Mouse (Mus musculus): ENCODE data around the gene Igfn1.
A peak's percentile ranks its signal among the peaks of the same experiment; 100 is the strongest.

Igfn1 gene

DNA sequence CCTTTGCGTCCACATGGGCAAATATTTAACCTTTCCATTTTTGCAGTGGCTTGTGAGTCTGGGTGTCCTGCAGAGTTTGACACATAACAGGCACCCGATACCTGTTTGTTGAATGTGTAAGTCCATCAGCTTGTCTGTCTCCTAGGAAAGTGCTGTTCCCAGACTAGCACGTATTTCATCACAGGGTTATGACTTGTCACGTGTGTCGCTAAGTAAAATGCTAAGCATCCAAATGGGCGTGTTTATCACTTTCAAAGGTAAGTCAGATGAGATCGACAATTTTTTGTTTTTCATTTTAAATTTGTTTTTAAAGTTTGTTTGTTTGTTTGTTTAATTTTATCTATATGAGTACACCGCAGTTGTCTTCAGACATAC is 2.0 kb upstream of the Igfn1 start:
- no peak for DNase-seq (ENCODE audit: extremely low read depth, insufficient read length, low spot score)

DNA sequence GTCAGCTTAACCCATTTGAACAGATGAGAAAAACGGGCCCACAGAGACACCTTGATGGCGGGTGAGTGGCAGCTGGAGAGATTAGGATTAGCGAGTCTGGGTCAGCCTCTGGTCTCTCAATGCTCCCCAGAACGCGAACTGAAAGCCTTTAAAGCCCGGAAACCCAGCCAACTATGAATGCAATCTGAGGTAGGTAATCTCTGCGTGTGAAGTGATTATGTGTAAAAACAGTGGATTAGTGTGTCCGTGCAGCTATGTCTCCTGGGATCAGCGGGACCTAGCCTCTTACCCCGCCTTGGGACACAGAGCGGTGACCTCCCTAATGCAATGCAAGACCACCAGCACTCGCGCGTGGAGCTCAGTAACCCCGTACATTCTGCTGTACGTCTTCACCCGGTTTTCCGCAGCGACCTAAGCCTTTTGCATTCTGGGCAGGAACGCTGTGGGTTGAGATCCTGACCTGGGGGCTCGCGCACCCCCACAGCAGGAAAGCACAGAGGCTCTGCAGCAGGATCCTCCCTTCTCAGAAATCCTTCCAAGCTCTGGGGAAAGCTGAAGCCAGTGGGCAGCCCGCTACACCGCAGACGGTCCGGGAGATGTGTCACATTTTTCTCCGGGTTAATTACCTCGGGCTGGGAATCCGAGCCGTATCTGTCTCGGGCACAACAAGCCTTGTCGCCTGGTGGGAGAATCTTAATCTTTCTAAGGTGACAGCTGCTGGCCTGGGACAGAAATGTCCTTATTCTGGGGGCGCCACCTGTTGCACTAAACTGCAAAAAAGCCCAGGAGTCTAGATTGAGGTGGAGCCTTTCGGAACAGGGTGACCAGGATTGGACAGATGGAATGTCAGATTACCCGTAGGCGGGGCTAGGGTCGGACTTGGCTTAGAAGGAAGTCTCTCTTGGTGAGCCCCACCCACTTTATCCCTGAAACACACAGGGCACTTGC is 1.3 kb upstream of the Igfn1 start, which contains the start of gene Tmem9:
Gene Tmem9 (plus strand): TSS at position 940 of the 948 bp plus-strand sequence.
- DNase-seq (ENCODE audit: extremely low read depth, insufficient read length, low spot score) = peak; percentile 21

DNA sequence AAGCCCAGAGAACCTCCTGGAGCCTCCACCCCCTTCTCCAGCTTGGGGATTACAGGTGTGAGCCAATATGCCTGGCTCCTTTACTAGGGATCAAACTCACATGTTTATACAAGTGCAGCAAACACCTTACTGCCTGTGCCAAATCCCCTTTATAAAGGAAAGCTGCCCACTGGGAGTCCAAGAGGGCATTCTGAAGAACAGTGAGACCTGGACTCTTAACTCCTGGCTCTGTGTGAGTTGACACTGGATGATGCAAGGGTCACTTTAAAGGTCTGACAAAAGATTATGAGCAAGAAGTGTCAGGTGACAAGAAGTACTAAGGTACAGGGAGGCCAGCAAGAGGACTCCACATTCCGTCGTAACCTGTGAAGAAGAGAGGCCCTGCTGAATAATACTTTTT is 4.7 kb downstream of the Igfn1 start:
- no peak for DNase-seq (ENCODE audit: extremely low read depth, insufficient read length, low spot score)

DNA sequence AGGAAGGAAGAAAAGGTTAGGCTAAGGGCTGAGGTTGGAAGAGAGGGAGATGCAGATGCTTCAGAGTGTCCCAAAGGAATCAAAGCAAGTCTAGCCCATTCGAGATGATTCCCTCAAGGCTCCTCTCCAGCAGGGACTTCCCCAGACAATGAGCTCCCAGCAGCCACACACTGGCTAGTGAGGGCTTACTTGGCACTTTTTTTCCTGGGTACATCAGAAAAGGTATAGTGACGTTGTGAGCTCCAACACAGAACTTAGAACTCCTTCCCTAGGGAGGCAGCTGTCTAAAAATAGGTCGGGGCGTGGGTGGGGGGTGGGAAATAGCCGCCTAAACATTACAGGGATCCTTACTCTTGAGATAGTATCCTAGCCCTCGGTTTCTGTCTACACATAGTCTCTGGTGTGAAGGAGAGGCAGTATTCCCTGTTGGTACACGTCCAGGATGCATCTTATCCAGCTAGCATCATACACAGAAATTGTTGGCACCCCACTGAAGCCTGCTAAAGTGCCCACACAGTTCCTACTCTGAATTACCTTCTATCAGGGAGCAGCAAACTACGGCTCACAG is 6.3 kb downstream of the Igfn1 start:
- DNase-seq (ENCODE audit: extremely low read depth, insufficient read length, low spot score) = no peak

DNA sequence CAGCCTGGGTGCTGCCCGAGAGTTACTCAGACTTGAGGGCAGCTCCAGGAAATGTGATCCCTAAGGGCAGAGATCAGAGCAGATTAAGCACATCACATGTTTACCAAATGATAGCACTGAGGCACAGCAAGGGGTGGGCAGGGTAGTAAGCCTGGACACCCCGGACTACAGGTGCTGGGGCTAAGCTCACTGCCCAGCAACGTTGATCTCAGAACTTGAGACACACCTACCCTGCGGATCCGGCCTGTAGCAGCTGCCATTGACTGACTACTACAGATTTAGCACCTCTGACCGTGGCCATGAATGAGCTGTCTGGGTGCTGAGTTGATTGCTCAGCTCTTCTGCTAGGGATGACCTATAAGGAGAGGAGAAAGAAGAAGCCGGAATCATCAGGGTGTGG is 8.6 kb downstream of the Igfn1 start:
- no peak for DNase-seq (ENCODE audit: extremely low read depth, insufficient read length, low spot score)

DNA sequence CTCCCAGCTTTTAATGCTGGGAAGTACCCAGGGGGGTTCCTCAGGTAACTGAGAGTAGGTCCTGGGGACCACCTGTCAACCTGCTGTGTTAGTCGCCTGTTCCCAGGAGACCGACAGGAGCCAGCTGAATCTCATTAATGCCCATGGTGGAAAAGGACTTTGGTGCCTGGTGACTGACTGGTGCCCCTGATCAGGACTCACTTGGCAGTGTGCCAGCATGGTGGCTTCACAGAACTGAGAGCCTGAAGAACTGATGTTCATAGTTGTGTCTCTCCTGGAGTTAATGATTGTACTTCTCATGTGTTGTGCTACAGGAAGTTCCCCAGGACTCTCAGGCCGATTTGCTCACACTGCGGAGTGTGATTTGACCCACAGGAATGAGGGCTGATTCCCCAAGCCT is 12.7 kb downstream of the Igfn1 start:
- DNase-seq (ENCODE audit: extremely low read depth, insufficient read length, low spot score) = no peak

DNA sequence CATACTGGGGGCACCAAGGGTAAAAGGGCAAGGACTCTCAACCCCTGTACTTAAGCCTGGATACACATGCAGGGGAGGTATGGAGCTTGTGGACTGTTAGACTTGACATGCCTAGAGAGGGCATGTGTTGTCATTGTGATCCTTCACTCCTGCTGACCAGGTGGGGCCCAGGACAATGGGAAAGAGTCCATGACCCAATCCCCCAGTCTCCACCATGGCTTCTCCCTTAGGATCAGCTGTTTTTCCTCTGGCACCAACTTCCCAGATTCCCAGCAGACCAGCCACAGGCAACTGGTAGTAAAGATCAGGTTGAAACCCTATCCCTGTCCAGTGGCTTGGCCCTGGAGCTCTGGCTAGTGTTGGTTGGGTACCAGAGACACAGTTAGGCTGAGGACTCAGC is 16.3 kb downstream of the Igfn1 start:
- DNase-seq (ENCODE audit: extremely low read depth, insufficient read length, low spot score) = no peak

DNA sequence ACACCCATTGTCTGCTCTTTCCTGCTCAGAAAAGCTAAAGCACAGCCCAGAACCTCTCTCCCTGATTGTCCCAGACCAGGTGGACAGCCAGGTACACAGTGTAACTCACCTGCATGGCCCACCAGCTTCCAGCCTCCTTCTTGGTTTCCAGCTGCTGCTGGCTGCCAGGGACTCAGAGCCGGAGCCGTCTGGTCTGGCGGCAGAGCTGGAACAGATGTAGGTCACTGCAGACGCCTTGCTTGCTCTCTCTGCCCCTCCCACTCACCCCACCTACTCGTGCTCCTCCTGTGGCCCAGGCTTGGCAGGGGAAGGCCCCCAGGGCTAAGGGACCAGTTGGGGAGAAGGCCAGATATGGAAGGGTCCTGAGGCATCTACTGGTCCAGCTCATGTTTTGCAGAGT is 22.0 kb downstream of the Igfn1 start:
- DNase-seq (ENCODE audit: extremely low read depth, insufficient read length, low spot score) = no peak

DNA sequence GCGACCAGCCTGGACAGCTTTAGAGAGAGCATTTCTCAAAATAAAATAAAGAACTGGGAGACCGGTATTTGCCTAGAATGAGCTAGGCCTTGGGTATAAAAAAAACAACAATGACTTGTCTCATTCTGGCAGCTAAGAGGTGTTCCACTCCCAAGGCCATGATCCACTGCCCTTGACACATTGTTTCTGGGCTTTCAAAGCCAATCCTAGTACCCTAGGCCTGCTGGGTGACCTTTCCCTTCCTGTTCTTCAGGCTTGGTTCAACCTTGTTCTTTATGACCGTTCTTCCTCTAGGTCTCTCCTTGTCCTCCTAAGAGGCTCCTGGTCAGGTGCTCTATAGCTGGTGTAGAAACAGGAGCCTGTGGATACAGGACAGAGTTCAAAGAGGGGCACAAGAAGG is 33.6 kb downstream of the Igfn1 start:
- no peak for DNase-seq (ENCODE audit: extremely low read depth, insufficient read length, low spot score)

DNA sequence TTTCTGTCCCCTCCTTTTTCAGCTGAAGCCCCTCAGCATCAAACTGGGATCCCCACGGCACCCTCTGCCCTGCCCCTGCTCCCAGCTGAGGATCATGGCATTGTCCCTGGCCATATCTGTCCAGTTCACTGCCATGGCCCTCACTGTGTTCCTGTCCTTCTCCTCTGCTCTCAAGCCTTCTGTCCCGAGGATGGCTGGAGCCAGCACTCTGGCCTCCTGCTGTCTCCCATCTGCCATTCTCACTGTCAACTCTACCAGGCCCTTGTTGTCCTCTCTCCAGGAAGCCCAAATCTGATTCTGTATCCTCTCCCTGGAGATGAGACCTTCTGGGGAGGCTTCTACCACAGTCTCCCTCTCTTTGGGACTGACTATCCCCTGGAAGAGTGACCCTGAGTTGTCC is 35.7 kb downstream of the Igfn1 start:
- no peak for DNase-seq (ENCODE audit: extremely low read depth, insufficient read length, low spot score)

DNA sequence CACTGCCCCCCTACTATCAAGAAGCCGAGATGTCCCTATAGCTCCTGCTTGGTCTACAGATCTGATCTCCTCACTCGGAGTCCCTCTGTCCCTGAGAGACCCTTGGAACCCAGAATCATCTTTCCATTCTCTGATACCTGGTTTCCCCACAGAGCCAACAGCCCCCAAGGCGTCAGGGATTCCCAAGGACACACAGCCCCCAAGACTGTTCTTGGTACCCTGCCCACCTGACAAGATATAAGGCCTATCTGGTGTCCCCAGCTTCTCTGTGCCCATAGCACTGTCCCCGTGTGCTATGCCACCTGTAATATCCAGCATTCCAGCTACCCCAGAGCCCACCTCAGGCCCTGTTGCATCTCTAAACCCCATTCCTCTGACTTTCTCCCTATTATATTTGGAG is 38.4 kb downstream of the Igfn1 start:
- no peak for DNase-seq (ENCODE audit: extremely low read depth, insufficient read length, low spot score)

DNA sequence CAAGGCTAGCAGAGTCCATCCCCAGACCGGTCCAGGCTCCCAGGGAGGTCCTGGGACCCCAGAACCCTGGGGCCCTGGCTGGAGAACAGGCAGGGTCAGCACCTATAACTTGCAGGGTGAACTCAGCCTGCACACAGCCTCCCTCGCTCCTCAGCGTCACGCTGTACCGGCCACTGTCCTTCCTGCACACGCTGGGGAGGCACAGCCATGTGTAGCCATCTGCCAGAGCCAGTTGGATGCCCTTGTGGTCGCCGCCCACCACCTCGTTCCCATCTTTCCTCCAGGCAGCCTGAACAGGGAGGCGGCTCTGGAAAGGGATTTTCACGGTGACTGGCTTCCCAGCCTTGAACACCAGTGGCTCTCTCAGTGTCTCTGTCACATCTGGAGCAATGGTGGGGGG is 41.6 kb downstream of the Igfn1 start:
- DNase-seq (ENCODE audit: extremely low read depth, insufficient read length, low spot score) = no peak

DNA sequence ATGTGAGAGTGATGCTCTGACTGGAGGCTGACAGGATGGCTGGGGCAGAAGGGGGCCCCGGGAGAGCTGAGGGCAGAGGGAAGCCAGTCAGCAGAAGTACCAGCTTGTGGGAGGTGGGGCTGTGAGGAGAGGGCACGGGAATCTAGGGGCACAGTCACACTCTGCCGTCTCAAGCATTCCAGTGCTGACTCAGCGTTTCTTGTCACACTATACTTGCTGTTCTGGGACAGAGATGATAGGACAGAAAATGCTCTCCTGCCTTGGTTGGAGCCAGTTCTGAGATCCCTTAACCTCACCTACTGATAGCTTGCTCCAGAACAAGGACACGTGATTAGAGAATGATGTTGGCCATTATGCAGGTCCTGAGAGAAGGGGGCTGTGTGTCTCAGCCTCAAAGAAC is 43.0 kb downstream of the Igfn1 start:
- DNase-seq (ENCODE audit: extremely low read depth, insufficient read length, low spot score) = no peak

DNA sequence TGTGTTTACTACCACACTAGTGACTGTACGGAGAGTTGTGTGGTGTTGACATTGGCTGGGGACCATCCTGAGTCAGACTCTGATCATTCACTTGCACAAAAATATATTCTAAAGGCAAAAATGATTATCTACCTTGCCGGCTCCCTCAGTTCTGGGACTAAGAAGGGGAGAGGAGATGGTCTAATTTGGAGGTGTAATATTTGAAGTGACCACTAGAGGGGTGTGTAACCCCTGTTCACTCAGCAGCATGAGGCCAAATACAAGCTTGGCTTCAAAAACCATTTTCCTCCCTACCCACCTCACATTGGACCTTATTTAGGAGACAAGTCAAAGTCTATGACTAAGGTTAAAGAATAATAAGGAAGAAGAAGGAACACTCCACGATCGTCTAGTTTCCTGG is 47.7 kb downstream of the Igfn1 start:
- no peak for DNase-seq (ENCODE audit: extremely low read depth, insufficient read length, low spot score)

DNA sequence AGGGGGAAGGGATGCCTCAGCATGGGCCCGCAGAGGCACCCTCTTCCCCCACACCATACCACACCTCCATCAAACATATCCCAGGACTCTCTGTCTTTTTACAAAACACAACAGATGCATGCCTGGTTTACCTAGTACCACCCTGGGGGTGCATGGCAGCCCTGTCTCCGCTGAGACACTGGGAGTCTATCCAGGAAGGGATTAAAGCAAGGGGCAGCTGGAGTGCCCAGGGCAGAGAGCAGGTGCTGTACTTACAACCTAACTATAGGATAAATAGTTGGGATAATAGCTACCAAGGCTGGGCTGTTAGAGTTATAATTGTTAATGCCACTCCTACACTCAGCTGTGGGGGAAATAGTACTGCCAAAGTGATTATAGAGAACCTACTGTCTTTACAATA is 57.3 kb downstream of the Igfn1 start:
- no peak for DNase-seq (ENCODE audit: extremely low read depth, insufficient read length, low spot score)

DNA sequence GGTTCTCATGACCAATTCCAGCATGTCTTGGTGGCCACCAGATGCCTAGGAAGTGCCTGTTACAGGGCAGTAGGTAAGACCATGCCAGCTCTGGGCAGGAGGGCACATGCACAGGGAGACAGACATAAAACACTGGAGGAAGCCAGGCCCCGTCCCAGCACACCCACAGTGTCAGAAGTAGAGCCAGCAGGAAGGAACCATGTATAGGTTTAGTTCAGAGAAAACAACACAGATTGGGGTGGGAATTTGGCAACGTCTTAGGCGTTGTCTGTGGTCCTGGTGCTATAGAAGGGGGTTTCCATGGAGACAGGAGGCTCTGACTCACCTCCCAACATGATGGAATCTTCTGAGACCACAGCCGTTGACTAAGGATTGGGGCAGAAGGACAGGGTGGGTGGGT is 59.9 kb downstream of the Igfn1 start:
- peak; percentile 64 for DNase-seq (ENCODE audit: extremely low read depth, insufficient read length, low spot score)

DNA sequence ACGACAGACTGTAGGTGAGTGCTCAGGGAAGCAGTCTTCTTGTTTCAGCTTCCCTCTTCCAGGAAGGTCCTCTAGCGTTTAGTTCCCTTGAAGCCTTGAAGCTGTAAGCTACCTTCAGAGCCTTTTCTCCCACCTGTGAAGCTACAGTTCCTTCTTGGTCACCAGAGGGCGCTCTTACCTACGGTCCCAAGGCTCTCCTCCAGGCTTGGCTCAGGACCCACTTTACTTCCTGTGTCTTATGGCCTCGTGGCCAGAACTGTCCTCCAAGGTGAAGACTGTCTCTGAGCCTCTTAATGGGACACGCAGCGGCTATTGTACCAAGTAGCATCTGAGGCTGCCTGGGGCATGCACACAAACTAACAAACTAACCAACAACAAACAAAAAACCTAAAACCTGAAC is 60.4 kb downstream of the Igfn1 start:
- DNase-seq (ENCODE audit: extremely low read depth, insufficient read length, low spot score) = peak; percentile 61

DNA sequence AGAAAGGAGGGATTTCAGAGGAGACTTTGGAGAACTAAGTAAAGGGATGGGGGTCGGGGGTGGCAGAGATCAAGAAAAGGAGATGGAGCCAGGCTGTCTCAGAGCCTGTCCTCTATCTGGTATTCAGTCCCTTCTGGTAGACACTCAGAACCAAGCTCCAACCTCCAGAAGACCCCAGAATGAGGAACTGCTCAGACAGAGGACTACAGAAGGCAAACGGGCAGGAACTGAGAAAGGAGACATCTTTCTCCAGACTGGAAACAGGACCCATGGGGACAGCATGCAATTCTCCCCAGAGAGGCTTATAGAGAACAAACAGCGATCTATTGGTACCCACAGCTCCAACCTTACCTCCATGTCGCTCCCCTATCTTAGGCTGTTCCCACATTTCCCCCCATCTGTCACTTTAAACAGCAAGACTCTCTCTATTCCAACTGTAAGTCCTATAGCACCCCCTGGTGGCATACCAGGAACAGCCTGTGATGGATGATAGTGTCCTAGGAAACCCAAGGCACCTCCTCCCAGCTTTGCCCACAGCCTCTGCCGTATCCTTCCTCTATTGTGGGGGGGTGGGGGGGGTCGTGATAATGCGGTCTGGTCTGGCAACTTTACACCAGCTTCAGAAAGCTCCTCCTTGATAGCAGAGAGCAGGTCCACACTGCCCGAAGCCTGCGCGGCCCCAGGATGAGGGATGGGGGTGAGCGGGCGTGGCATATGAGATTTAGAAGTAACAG is 61.4 kb downstream of the Igfn1 start:
- peak; percentile 43 for DNase-seq (ENCODE audit: extremely low read depth, insufficient read length, low spot score)

DNA sequence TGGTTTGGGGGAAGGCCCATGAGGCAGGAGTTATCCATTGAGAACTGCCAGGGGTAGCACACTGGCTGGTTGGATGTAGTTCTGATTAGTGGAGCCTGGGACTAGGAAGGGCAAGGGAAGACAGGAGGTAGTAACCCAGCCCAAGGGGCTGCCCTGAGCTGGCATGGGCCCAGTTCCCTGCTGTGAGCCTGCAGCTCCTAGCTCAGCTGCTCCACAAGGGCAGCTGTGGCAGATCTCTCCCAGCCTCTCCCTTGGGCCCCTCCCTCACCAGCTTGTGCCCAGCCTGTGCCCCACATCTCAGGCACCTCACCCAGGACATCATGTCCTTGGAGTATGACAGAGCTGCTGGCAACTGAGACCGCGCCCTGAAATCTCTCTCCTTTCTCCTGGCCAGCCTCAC is 62.4 kb downstream of the Igfn1 start:
- DNase-seq (ENCODE audit: extremely low read depth, insufficient read length, low spot score) = no peak

DNA sequence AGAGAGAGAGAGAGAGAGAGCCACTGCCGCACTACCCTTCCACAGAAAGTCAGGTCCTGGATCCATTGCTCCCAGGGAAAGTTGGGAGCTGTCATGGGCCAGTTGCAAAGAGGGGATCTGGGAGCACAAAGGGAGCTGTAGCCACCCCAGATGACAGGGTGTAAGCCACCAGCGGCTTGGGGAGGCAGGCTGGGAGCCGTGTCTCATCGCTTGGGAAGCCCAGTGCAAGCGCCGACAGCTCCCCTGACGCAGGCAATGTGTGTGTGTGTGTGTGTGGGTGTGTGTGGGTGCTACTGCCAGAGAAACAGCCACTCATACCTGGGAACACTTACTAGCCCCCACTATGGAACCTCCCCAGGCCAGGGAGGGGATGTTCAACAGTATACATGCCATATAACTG is 64.0 kb downstream of the Igfn1 start:
- DNase-seq (ENCODE audit: extremely low read depth, insufficient read length, low spot score) = no peak

DNA sequence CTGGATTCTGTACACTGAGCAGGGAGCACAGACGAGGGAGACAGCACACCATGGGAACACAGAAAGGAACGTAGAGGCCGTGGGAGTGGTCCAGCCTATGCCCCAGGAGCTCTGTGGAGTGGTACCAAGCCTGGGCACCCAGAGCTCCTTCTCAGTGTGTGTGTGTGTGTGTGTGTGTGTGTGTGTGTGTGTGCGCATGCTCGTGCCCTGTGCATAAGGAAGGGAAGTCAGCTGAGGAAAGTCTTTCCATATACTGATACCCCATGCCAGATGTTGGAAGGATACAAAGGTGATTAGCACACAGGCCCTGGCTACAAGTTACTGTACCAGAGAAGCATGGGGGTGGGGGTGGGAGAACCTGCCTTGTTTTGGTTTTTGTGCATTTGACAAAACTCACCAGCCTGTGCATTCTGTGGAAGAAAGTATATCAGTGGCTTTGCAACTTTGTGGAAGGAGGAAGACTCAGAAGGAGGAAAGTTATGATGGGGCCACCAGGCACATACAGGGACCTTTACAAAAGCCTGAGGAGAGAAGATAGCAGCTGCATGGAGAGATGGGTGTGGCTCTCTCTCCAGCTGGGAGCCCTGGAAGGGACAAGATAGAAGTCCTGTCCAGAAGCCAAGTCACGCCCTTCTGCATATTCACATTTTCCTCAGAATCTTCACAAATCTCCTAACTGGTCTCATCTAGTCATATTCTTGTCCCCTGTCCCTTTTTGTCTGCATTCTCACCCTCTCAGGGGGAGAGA is 64.7 kb downstream of the Igfn1 start:
- DNase-seq (ENCODE audit: extremely low read depth, insufficient read length, low spot score) = no peak
